Mouse (Mus musculus) small intestine, adult 10 weeks (tissue): ENCODE results near the gene Myod1. TPM values are rescaled to one million over a fixed set of nuclear protein-coding genes. Genes with fewer than 3 reads are reported as not detected.

Source experiments
- polyA plus RNA-seq: library from polyadenylated mRNA; stranded (reverse); fragments of 350-450 nt; fragmentation: Illumina TruSeq; extraction: RNeasy Lipid Tissue Mini Kit (QIAGEN cat#74804); gene quantifications from one replicate; pipeline ENCODE4 v1.2.3, GENCODE M21; 2014; ENCODE audit warnings: low replicate concordance

Myod1 gene
- polyA plus RNA-seq, result not detected

GRCm38 (mm10) chr7:46376172-46377007, at the start of gene Myod1:
Gene Myod1, plus strand, starts transcription at chr7:46376474.

GRCm38 (mm10) chr7:46396231-46396927, 20.1 kb downstream of the Myod1 start, which contains the start of gene Kcnc1:
Gene Kcnc1, plus strand, starts transcription at chr7:46396497.

Other genes with a start within 250 kb of the Myod1 start
- not detected for gene Abcc8, start 196.4 kb upstream of the Myod1 start, polyA plus RNA-seq
- gene Ush1c, start 138.0 kb upstream of the Myod1 start, polyA plus RNA-seq, result 3.9 TPM
- not detected for gene Otog, start 135.5 kb upstream of the Myod1 start, polyA plus RNA-seq
- gene Kcnc1, start 20.0 kb downstream of the Myod1 start, polyA plus RNA-seq, result 0.07 TPM